Mouse (Mus musculus): ENCODE measurements around the gene Pfdn5. TPM values are rescaled to one million over a fixed set of nuclear protein-coding genes. Genes with fewer than 3 reads are reported as not detected.

The Pfdn5 gene
- polyA plus RNA-seq, 2 experiments = 331 to 527 TPM

DNA sequence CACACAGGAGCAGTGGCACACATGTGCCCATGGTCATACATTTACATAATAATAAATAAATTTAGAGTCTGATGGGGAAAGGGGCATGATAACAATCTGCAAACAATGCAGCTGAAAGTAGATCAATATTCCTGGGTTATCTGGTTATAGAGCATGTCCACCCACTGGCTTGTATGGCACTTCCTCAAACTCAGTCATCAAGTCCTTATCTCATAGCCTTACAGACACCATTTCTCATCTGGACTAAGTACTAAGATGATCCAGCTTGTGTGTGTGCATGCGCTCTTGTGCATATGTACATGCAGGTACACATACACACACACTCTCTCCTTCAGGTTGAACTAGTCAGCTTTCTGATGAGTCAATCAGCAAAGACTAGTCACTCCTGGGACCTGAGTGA, 38.8 kb downstream of the Pfdn5 start:
- 91% methylated on average over 1 of the region's 1 CpGs for WGBS
- no peak overlapping the region for H3K4me2 ChIP-seq (replicated peaks; ENCODE audit: low read depth, low read length, severe bottlenecking)

DNA sequence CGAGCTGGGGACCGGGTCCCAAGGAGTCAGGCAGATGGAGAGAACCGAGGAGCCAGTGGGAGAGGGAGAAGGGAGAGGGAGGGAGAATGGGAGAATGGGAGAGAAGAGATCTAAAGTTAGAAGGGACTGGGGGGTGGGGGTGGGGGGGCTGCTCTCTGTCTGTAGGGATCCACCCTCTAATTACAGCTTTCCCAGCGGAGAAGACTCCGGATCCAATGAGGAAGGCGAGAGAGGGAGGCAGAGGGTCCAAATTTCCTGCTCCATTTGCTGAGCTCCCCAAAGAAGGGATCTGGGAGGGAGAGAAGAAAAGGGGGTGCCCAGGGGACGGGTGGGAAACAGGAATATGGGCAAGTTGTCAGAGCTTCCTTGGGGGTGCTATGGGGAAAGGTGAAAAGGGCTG, 40.3 kb downstream of the Pfdn5 start:
- WGBS = 10% methylated on average over 7 of the region's 7 CpGs
- no peak for DNase-seq (ENCODE audit: low spot score)
- Histone ChIP-seq H3K27ac (replicated peaks; ENCODE audit: low read depth, low read length) (no peak overlapping the region), H3K36me3 (ENCODE audit: control insufficient read depth, insufficient read depth, low read length) (no peaks in the 10 kb centered on the region), H3K4me2 (replicated peaks; ENCODE audit: low read depth, low read length, severe bottlenecking) (peak overlapping the region; percentile 47), H3K4me3 (replicated peaks; ENCODE audit: low read length) (peak overlapping the region; percentile 30), H3K4me1 (ENCODE audit: control insufficient read depth, insufficient read depth, low read length) (peaks cover 29% of the 10 kb centered on the region), H3K9ac (ENCODE audit: low read depth, low read length, severe bottlenecking) (peak overlapping the region; percentile 54), H3K9me3 (ENCODE audit: control insufficient read depth, low read length) (no peaks in the 10 kb centered on the region), H3K27me3 (ENCODE audit: control insufficient read depth, insufficient read depth, low read length) (no peaks in the 10 kb centered on the region)
- no peak for TF ChIP-seq POLR2A (IDR thresholded peaks at IDR 0.05; ENCODE audit: borderline replicate concordance, extremely low read depth, insufficient read depth, insufficient read length)
- no peak for ATAC-seq (ENCODE audit: low FRiP score, low read depth)

More for the DNA sequence above, 38.8 kb downstream of the Pfdn5 start:
- Histone ChIP-seq H3K27me3 (ENCODE audit: control insufficient read depth, insufficient read depth, low read length) (no peaks in the 10 kb centered on the region), H3K4me3 (replicated peaks; ENCODE audit: low read length) (0 out of 2 replicates have a peak overlapping the region, but pooled peaks have one; percentile 30), H3K4me1 (ENCODE audit: control insufficient read depth, insufficient read depth, low read length) (peaks cover 14% of the 10 kb centered on the region; the same call in 1 of the 2 replicates), H3K9ac (ENCODE audit: low read depth, low read length, severe bottlenecking) (no peak overlapping the region), H3K9me3 (ENCODE audit: control insufficient read depth, low read length) (no peaks in the 10 kb centered on the region), H3K27ac (replicated peaks; ENCODE audit: low read depth, low read length) (no peak overlapping the region), H3K36me3 (ENCODE audit: control insufficient read depth, insufficient read depth, low read length) (no peaks in the 10 kb centered on the region)
- ATAC-seq (ENCODE audit: low FRiP score, low read depth) (no peak), DNase-seq (ENCODE audit: low spot score) (no peak)
- TF ChIP-seq POLR2A (IDR thresholded peaks at IDR 0.05; ENCODE audit: borderline replicate concordance, extremely low read depth, insufficient read depth, insufficient read length) = no peak

DNA sequence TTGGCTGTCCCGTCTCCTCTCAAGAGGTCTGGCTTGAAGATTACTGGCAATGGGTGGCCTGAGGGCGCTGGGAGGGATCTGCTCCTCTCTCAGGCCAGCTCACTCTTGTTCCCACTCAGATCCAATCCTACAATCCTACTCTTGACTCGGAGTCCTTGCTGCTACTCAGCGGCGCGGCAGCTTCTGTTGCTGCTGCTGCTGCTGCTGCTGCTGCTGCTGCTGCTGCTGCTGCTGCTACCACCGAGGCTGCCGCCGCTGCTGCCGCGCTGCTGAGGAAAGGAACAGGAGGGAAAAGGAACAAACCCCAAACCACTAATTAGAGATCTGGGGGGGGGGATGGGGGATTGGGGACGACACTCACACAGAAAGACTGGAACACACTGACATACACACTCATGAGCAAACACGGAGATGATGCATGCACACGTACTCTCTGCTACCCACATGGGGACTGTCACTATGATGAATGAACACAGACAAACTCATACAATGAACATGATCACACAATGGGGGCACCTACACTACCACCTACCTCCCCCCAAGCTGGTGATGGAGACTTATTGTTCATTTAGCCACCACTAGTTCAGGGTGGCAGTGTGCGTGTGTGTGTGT, 40.9 kb downstream of the Pfdn5 start, which contains the start of gene Sp7:
Gene Sp7, minus strand, starts transcription at position 450 of the 612 bp plus-strand sequence.
- DNase-seq (ENCODE audit: low spot score) (no peak), ATAC-seq (ENCODE audit: low FRiP score, low read depth) (no peak)
- WGBS = 4% methylated on average over 14 of the region's 15 CpGs
- H3K27me3 ChIP-seq (ENCODE audit: control insufficient read depth, insufficient read depth, low read length) = no peaks in the 10 kb centered on the region
- H3K36me3 ChIP-seq (ENCODE audit: control insufficient read depth, insufficient read depth, low read length) = no peaks in the 10 kb centered on the region
- H3K4me3 ChIP-seq (replicated peaks; ENCODE audit: low read length) = peak within 1 kb of the TSS; percentile 30
- H3K9me3 ChIP-seq (ENCODE audit: control insufficient read depth, low read length) = no peaks in the 10 kb centered on the region
- TF ChIP-seq POLR2A (IDR thresholded peaks at IDR 0.05; ENCODE audit: borderline replicate concordance, extremely low read depth, insufficient read depth, insufficient read length) = no peak
- peaks cover 30% of the 10 kb centered on the region for H3K4me1 ChIP-seq (ENCODE audit: control insufficient read depth, insufficient read depth, low read length)
- no peak within 1 kb of the TSS for H3K27ac ChIP-seq (replicated peaks; ENCODE audit: low read depth, low read length)
- peak within 1 kb of the TSS; percentile 47 for H3K4me2 ChIP-seq (replicated peaks; ENCODE audit: low read depth, low read length, severe bottlenecking)
- peak within 1 kb of the TSS; percentile 54 for H3K9ac ChIP-seq (ENCODE audit: low read depth, low read length, severe bottlenecking)

DNA sequence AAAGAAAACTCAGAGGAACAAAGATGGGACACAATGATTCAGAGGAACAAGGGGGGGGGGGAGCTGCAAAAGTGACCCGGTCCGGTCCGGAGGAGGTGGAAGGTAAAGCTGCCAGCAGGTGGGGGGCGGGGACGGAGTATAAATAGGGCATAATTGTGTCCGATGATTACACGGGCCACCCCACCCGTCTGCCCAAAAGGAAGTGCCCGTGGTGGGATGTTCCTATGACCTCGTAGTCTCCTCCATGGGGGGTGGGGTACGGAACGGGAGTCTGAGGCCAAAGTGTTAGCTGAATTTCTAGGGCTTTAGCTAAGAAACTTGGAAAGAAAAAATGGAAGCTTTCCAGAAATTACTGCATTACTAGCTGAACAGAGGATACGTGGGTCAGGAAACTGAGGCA, 44.1 kb downstream of the Pfdn5 start:
- no peak for ATAC-seq (ENCODE audit: low FRiP score, low read depth)
- Histone ChIP-seq H3K9me3 (ENCODE audit: control insufficient read depth, low read length) (no peaks in the 10 kb centered on the region), H3K9ac (ENCODE audit: low read depth, low read length, severe bottlenecking) (peak overlapping the region; percentile 48; the same call in 1 of the 2 replicates), H3K36me3 (ENCODE audit: control insufficient read depth, insufficient read depth, low read length) (no peaks in the 10 kb centered on the region), H3K27me3 (ENCODE audit: control insufficient read depth, insufficient read depth, low read length) (no peaks in the 10 kb centered on the region), H3K4me1 (ENCODE audit: control insufficient read depth, insufficient read depth, low read length) (peaks cover 21% of the 10 kb centered on the region), H3K27ac (replicated peaks; ENCODE audit: low read depth, low read length) (no peak overlapping the region), H3K4me3 (replicated peaks; ENCODE audit: low read length) (0 out of 2 replicates have a peak overlapping the region, but pooled peaks have one; percentile 16), H3K4me2 (replicated peaks; ENCODE audit: low read depth, low read length, severe bottlenecking) (peak overlapping the region; percentile 40; the same call in 1 of the 2 replicates)
- no peak for DNase-seq (ENCODE audit: low spot score)
- no peak for TF ChIP-seq POLR2A (IDR thresholded peaks at IDR 0.05; ENCODE audit: borderline replicate concordance, extremely low read depth, insufficient read depth, insufficient read length)
- WGBS = 11% methylated on average over 13 of the region's 13 CpGs

DNA sequence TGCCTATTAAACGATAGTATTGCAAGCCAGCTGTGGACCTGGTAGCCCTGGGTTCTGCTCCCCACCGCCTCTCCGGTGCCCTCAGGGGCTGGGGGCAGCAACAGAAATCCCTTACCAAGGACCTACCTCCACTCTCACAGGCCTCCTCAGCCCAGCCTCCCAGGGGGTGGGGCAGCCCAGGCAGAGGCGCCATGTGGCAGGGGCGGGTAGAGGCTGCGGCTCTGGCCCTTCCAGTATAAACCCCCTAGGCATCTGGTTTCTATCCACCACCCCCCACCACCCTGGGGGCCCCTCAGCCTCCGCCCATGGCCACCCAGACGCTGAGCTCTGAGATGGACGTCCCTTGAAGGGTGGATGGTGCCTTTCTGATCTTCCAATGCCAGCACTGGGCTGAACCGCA, 44.8 kb downstream of the Pfdn5 start:
- peaks cover 21% of the 10 kb centered on the region for H3K4me1 ChIP-seq (ENCODE audit: control insufficient read depth, insufficient read depth, low read length)
- no peak for TF ChIP-seq POLR2A (IDR thresholded peaks at IDR 0.05; ENCODE audit: borderline replicate concordance, extremely low read depth, insufficient read depth, insufficient read length)
- WGBS = 2% methylated on average over 10 of the region's 10 CpGs

More for the DNA sequence above, 44.8 kb downstream of the Pfdn5 start:
- Histone ChIP-seq H3K9me3 (ENCODE audit: control insufficient read depth, low read length) (no peaks in the 10 kb centered on the region), H3K4me3 (replicated peaks; ENCODE audit: low read length) (peak overlapping the region; percentile 16; the same call in 1 of the 2 replicates), H3K4me2 (replicated peaks; ENCODE audit: low read depth, low read length, severe bottlenecking) (peak overlapping the region; percentile 40), H3K27ac (replicated peaks; ENCODE audit: low read depth, low read length) (peak overlapping the region; percentile 55; the same call in 1 of the 2 replicates), H3K27me3 (ENCODE audit: control insufficient read depth, insufficient read depth, low read length) (no peaks in the 10 kb centered on the region), H3K9ac (ENCODE audit: low read depth, low read length, severe bottlenecking) (peak overlapping the region; percentile 48; the same call in 1 of the 2 replicates), H3K36me3 (ENCODE audit: control insufficient read depth, insufficient read depth, low read length) (no peaks in the 10 kb centered on the region)
- ATAC-seq (ENCODE audit: low FRiP score, low read depth) = peak; percentile 81
- peak; percentile 35 for DNase-seq (ENCODE audit: low spot score)

Data from limb, embryonic 14.5 days (tissue).